Mouse (Mus musculus) c-Kit-positive CD71-negative TER-119-negative erythroid progenitor cells, embryonic 14.5 days (primary cell): ENCODE data around the gene Palm.

Experiments used
- DNase-seq: peaks from one replicate; pipeline ENCODE4 v3.0.0-alpha.2; 2013; ENCODE audit warnings: low read depth

Gene Palm

DNA sequence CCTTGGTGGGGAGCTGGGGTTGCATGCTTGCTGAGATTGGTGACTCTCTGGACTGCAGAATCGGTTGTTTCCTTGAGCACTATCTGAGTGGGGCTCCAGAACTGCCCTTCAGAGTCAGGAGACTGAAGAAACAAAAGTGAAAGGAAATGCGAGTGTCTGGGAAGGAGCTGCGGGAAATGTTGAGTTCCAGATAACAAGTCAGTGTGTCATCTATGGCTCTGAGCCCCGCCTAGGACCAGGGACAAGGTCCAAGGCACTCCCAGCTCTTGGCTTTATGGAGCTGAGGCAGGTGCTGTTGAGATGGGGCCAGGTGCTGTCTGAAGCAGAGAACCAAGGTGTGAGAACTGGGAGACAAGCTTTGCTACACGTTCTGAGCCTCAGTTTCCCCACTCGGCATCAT lies 31.0 kb downstream of the Palm start:
- no peak for DNase-seq

DNA sequence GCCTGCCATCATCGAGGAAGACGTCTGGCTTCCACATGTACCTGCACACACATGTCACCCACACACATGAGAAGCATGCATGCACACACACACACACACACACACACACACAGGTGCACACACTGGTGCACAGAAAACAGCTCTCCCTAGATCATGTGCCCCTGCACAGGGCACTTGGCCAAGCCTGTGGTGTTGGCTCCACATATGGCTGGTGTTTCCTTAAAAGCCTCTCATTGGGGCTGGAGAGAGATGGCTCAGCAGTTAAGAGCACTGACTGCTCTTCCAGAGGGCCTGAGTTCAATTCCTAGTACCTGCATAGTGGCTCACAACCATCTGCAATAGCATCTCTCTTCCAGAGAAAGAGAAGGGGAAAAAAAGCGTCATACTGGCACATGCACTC lies 38.2 kb downstream of the Palm start:
- no peak for DNase-seq

DNA sequence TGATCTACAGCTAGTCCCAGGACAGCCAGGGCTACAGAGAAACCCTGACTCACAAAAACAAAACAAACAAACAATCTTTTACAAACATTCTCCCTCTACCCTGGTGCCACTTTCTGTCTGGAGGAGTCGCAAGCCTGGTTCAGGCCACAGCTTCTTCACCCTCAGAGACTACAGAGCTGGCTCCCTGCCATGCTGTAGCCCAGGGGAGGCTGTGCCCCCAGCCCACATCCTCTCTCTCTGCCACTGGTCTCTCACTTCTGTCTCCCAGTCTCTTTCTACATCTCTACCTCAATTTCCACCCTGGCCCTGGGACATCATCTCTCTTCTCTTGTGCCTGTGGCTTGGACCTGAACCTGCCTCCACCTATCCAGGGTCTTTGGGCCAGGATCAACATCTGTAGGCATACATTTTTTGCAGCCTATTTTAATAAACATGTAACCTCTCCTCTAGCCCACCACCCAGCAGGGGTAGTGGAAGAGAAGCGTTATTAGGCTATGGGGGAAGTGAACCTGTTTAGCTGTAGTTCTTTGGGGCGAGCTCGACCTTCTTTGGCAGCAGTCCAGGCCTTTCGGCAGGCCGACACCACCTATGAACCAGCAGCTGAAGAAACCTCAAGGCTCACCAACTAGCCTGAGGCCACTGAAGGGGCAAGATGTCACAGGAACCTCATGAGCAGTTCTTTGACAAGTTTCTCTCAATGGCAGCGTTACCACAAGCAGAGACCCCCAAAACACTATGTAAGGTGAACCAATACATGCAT lies 38.8 kb downstream of the Palm start:
- DNase-seq, result no peak

DNA sequence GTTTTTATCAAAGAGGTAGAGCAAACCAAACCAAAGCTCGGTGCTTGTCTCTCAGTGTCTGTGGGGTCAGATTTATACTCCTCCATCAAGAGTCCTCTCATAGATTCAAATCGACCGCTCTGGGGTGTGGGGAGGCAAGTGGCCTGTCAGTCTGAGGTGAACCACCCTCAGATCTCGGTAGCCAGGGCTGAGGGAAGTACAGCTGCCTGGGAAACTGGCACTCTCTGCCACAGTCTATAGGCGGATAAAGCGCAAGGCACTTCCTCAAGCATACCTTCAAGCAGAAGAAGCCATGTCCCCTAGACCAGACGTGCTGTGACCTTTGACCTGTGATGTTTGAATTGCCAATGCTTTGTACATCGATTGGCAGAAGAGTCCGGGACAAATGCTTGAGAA lies 39.4 kb downstream of the Palm start:
- no peak for DNase-seq

DNA sequence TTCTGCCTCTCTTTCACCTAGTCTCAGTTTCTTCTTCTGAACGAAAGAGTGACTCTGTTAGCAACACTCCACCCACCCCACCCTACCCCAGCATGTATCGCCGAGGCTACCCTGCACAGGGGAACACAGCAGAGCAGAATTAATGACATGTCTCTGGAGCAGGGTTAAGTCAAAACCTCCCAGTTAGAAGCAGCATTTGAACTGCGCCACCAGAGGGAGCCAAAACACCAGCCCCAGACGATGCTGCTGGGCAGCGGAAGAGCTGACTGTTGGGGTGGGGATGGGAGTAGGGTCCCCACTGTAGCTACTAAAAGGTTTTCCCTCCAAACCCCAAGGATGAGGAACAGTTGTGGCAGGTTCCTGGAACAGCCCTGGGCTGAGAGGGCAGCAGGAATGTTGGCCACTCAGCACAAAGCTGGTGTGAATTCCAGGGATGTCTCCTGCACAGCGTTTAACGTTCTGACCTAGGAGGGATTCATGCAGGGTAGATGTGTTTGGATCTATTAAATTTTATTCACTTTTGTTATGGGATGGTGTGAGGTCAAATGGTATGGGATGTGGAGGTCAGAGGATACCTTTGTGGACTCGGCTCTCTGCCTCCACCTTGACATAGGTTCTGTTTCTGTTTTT lies 41.5 kb downstream of the Palm start:
- peak; percentile 64 for DNase-seq

DNA sequence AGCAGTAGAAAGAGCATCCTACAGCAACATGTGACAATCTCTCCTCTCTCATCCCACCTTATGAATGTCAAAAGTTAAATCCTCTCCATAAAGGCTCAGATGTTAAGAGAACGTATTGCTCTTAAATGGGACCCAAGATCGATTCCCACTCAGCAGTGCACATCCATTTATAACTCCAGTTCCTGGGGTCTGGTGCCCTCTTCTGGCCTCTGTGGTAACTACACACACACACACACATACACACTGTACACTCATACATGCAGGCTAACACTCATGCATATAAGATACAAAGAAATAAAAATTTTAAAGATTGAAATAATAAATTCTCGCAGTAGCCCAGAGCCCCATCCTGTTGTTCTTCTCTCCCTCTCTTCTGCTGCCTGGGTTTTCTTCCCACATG lies 43.5 kb downstream of the Palm start:
- DNase-seq, result no peak

DNA sequence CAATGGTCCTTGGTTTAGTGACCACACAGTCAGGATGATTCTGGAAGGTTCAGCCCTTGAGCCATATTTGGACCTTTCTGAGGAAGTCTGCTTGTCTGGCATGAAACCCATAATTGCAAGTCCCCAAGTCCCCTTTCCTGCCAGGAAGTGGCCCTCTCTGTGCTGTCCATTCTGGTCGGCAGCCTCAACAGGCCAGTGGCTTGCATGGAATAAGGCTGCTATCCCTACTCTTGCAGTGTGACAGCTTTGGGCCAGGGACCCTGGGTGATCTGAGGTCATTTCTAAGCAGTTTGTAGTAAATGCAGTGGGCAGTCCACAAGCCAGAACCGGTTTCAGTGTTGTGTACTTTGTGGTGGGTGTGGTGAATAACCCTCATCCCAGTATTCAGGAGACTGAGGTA lies 44.8 kb downstream of the Palm start:
- no peak for DNase-seq

DNA sequence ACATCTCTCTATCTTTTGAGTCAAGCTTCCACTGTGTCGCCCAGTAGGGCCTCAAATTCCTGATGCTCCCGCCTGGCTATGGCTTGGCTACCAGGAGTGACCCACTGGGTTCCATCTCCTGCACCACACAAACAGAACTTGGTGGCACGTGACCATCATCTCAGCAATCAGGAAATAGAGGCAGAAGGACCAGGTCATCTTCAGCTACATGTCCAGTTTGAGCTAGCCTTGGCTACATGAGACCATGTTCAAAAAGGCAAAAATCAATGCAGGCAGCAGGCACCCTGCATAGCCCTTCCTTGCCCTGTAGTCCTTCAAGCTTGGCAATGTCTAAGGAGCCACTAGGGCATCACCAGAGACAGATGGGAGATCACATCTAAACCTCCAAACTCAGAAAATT lies 46.7 kb downstream of the Palm start:
- DNase-seq, result no peak

DNA sequence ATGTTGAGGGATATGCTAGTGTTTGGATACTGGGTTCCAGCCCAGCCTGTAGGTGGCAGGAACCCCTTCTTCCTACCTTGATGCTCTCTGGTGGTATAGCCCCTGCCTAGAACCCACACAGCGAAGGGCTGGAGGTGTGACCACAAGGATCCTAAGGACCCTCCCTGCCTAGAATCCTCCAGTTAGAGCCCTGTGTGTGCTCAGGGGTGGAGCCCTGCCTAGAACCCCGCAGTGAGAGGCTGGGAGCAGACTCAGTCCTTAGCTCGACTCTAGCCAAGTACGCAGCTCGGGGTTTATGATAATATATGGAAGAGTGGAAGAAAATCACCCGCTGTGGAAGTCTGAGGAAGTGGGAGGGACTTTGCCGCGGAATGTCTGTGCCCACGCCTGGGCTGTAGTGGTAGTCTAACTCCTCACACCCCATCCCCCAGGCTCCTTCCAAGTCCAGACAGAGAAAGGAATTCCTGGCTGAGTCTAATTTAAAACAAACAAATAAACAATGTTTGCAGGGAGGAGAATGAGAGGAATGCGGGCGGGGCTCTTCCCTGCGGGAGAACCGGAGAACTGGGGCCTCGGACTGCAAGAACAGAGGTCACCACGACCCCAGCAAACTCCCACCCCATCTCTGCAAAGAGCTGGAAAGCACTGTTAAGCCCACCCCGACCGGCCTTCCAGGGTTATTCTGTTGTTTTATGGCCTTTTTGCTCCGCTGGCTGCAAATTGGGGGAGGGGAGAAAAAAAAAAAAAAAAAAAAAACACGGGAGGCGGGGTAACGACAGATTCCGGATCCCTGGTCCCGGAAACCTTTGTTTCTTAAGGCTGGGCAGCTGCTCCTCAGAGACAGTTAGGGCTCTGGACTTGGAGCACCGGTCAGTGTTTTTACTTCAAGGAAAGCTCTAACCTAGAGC lies 47.5 kb downstream of the Palm start:
- DNase-seq, result no peak

DNA sequence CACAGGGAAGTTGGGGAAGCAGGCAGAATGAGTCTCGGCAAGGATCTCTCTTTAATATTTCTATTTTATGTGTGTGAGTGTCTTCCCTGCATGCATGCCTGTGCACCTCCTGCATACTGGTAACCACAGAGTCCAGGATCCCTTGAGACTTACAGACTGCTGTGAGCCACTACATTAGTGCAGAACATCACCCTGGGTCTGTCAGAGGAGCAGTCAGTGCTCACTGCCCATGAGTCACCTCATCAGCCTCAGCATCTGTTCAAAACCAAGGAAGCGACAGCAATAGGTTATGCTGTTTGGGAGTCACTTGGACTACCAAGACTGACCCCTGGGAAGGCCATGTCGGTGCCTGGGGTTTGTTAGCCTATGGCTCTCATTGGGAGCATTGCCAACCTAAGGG lies 49.0 kb downstream of the Palm start:
- no peak for DNase-seq

DNA sequence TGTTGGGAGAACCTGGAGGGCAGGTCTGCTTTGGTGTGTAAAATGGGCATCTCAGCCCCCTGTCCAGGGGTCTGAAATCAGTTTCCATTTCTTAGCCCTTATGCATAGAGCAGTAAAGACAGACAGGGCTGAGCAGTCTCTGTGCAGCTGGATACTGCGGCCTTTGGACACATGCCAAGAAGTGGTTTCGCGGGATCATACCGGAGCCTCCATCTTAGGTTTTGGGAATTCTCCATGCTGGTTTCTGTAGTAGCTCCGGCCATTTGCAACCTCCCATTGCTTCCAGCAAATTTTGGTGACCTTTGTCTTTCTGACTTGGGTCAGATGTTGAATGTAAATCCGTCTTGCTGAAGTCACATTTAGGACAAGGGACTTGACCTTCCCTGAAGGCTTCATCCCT lies 50.1 kb downstream of the Palm start:
- DNase-seq, result no peak

DNA sequence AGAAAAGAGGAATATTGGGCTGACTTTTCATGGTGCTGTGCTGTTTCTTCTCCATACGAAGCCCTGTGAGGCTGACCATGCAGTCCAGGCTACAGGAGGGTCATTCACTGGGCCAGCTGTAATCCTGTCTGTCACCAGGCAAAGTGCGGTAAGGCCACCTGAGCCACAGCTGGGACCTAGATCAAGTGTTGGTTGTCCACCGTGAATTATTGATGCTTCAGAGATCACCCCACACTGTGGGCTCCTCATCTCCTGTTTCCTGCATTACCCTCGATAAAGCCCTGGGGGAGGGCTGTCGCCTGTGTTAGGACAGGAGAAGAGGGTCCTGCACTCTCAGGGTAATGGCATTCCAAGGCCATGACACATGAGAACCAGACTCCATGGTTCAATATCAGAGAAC lies 53.2 kb downstream of the Palm start:
- no peak for DNase-seq

DNA sequence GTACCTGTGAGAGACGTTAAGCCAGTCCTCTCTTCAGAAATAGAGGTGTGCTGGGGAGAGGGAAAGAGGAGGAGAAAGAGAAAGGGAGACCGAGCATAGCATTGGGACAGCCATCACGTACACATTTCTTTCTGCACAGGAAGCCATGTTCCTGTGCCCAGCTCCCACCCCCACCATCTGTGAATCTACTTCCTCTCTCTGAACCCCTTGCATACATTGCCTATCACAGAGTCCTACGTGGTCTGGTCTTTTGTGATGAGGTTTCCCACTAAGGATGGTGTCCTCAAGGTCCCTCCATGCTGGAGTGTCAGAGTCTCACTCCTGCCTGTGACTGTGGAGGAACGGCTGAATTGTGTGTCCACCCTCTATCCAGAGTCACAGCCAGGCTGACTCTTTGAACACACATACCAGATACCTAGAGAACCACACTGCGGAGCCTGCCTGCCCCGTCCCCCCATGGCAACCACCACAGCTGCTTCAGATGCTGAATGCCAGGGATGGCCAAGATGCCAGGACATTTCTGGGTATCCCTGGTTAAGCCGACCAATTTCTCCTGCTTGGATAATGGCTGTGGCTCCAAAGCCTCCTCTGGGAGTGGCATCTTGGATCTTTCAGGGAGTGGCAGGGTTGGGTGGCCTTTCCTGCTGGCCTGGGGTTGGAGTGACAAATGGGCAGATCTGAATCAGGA lies 56.7 kb downstream of the Palm start:
- DNase-seq, result no peak

DNA sequence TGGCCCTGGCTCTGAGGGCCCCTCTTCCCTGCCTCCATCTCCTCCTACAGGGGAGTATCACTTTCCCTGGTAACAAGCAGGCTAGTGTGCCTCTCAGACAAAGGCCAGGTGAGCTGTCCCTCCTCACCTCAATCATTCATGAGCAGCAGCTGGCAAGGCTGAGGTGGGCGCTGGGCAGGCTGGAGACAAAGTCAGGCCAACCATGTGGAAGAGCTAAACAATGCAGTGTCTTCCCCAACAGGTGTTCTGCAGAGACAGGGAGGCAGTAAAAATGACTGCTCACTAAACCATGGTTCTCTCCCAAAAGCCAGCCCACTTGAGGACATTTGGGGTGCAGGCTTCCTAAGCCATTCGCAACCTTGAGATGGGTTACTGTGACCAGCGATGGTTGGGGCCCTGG lies 58.3 kb downstream of the Palm start:
- DNase-seq, result no peak

DNA sequence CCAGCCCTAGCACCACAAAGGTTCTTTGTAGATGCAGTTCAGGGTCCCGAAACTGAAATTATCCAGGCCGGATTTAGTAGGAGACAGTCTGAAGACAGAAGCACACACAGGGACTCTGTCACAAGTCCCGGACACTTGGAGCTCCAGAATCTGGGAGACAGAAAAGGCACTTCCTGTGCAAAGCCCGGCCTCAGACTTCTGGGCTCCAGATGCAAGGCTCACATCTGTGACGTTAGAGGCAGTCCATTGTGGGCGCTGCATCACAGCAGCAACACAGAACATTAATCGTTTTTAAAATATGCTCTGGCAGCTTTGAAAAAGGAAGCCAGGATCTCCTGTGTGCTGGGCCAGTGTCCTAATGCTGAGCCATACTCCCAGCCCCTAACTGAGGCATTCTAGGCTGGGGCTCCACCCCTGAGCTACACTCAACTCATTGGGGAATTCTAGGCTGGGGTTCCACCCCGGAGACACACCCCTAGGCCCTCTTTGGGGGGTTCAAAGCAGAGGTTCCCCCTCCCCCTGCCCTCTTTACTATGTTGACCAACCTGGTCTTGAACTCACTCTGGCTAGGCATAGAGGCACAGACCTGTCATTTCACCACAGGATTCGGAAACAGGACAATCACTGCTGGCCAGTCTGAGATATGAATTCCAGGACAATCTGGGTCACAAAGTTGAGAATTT lies 58.9 kb downstream of the Palm start:
- no peak for DNase-seq

DNA sequence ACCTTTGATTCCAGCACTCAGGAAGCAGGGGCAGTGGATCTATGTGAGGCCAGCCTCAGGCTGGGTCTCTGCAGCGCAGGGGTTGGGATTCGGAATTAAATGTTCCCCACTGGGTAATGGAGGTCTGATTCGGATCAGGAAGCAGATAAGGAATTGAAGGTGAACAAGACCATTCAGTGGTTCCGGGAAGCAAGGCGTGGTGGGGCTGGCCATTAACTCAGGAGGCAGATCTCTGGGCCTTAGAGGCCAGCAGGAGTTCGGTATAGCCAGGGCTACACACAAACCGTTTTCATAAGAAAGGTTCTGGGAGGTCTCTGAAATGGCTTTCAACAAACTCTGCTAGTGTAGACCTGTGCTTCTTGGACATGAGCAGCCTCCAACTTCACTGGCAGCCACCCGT lies 59.5 kb downstream of the Palm start:
- no peak for DNase-seq

DNA sequence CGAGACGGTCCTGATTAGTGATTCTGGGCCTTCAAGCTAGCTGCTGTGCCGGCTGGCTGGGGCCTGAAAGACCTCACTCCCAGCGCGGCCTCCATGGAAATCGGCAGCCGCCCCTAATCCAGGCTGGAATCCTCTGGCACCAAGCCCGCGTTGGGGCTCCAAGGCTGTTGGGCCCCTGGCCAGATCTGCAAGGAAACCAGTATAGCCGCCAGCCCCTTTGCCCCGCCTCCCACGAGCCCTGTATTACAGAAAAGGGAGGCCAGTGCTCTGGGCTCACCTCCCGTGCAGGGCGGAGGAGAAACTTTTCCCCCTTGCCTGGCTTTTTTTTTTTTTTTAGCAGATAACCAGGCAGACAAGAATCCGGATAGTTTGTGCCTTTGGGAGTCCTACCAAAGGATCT lies 60.0 kb downstream of the Palm start:
- DNase-seq, result no peak

DNA sequence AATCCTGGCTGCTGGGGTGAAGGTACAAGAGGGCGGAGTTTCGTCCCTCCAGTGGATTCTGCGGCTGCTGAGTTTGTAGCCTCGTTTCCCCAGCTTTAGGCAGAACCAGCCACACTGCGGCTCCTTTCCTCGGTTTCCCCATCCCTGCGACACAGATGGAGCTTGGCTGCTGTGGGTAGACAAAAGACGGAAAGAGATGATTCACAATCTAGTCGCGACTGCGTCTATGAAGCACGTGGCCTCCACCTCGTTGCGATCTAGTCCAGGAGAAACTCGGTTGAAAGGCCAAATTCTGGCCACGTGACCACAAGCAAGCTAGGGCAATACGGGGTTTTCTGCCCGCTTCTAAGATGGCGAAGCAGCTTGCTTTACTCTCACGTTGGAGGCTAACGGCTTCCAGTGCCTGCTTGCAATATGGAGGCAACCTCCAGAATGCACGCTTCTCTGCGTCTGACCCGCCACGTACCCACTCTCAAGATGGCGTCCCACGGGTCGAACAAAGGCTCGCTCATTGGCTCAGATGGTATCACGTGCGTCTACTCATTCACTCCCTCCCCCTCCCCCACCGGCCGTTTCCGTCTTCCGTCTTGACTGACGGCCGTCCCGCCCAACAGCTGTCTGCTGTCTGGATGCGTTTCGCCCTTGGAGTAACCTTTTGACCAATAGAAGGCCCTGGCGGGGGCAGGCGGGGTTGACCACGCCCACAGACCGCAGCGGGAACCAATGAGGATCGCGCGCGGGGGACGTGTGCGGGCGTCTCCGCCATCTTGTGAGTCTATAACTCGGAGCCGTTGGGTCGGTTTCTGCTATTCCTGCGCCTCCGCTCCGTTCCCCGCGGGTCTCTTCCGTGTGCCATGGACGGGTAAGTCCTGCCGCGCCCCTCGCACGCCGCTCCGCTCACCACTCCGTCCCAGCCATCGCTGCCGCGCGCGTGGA lies 60.8 kb downstream of the Palm start, which contains the start of gene Ptbp1:
Gene Ptbp1 (plus strand): TSS at position 568 of the 936 bp plus-strand sequence.
- peak; percentile 100 for DNase-seq

DNA sequence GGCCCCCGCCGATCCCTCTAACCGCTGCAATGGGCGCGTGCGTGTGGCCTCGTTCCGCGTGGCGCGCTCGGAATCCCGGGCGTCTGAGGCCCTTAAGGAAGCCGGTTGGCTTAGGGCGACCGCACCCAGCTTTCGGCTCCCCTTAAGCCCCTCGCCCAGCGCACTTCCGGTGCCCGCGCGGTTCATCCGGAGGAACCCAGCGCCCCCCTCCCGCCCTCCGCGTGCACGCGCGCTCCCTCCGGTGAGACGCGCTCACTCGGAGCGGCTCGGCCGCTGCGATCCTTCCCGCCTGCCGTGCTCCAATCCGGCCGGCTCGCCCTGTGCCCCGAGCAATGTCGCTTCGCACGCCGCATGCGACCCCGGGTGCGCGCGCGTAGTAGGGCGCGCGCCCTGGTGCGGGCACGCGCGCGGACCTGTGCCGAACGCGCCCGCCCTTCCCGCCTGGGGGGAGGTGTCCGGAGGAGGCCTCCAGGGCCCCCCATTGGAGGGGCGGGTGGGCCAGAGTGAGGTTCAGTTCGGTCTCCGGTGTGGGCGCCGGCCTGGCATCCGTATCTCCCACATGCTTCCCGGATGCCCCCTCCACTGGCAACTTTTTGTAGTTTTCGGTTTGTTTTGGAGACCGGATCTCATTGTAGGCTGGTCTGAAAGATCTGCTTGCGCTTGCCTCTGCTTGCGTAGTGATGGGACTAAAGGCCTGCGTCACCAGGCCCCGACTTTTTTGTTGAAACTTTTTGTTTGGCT lies 61.6 kb downstream of the Palm start:
- no peak for DNase-seq
